Mouse (Mus musculus): ENCODE data around the gene Tlk1.
A peak's percentile ranks its signal among the peaks of the same experiment; 100 is the strongest.

Tlk1 gene

DNA sequence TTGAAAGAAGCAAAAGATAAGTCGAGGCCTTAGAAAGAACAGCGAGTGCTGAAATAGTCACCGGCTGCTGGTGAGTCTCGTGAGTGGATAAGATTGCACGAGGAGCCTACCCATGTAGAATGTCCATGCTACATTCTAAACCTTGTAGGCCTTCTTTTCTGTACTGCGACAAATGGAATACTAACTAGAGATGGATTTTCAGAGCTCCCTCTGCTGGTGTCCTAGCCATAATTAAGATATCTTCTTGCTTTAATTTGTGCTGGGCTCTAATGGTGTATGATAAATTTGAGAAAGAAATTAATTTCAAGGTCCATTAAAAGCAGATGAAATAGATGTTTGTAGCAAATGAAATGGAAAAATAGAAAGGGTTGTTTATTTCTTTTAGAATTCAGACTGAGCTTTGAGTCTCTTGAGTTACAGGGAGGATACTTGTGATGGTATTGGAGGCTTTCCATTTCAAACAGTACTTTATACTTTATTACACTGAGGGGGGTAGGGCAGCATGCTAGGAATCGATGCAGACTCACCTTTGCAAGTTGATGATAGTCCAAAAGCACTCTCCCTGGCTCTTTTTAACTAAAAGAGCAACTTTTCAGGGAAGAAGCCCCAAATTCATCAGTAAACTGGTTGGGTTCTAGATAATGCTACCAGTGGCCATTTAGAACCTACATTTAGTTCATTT lies 151.9 kb downstream of the Tlk1 start:
- DNase-seq = peak; percentile 45

DNA sequence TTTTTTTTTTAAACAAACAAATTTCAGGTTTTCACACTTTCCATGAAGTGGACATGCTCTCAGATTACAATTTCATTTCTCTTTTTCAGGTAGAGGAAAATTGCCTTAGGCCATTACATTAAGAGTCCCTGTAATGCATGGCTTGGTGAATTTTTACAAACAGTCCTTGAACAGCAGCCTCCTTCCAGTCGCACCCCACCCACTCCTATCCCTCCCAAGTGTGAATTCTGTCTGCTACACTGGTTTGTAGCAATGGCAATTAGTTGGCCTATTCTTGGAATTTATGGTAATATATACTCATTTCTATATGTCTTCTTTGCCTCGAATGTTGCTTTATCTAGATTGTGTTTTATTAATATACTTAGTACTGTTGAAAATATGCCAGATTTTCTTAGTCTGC lies 153.1 kb downstream of the Tlk1 start:
- no peak for DNase-seq

DNA sequence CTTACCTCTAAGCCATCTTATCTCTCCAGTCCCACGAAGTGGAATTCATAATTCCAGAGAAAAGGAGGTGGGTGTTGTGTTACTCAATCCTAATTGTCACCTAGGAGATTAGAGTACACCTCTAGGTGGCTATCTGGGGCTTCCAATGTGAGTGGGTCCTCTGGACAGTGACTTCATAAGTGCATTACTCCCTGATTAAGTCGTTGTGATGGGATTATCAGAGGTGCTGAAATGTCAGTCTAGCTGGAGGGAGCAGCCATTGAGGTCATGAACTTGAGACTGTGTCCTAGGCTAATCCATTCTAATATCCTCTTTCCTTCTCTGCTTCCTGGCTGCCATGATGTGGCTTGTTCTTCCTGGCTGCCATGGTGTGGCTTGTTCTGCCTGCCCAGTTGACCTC lies 155.6 kb downstream of the Tlk1 start:
- no peak for DNase-seq

DNA sequence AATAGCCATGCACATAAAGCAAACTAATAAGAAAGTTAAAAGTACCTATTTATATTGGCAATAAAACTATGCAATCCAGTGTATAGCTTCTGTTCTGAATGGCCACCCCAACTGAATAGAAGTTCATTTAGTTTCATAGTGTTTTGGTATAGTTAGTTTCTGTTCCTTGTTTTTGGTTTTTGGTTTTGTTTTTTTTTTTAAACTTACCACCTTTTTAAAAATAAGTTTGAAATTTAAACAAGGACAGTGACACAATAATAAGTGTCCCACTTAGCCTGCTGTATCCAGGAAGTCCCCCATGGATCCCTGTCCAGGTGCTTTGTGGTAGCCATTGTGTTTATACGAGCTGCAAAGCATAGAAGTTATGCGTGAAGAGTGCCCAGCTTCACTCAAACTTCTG lies 156.3 kb downstream of the Tlk1 start:
- no peak for DNase-seq

DNA sequence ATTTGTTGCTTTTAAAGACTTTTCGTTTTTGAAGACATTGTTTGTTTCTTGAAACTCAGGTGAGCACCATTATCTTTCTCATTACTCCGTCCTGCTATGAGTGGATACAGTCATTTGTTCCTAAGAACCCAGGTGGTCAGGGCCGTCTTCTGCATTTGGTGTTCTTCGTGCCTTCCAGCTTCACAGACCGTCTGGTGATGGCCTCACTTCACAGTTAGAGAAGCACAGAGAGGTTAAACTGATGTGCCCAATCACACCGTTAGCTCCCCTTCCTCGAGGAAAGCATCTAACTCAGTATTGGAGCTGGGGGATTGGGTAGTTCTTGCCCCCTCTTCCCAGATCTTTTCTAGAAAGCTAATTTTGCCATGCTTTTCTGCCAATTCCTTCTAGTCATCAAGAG lies 158.5 kb downstream of the Tlk1 start:
- DNase-seq = no peak

DNA sequence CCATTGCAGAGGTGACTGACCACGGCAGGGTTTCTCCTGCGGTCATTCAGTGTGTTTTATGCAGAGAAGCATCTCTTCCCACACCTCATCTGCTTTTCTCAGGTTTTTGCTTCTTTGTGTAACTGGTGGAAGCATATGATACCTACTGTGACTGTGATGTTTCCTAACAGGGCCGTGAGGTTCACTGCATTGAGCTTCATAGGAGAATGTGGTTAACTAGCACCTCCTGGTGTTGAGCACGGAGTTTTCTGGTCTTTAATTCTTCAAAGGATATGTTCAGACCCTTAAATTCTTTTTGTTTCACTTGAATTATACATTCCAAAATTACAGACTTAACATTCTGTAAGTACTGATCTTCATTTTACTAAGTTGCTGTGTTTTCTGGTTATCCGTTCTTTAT lies 161.8 kb downstream of the Tlk1 start:
- DNase-seq = no peak
